Mouse (Mus musculus) liver, embryonic 15.5 days (tissue): ENCODE data around the gene Mrpl23. TPM values are rescaled to one million over a fixed set of nuclear protein-coding genes. Genes with fewer than 3 reads are reported as not detected.
A peak's percentile ranks its signal among the peaks of the same experiment; 100 is the strongest.

Experiments
- ATAC-seq: fragments of 200-750 bp; cut with Nextera tagmentation; 2 replicates; pipeline ENCODE4 v1.8.0; 2017; ENCODE audit warnings: moderate number of reproducible peaks, mild to moderate bottlenecking, moderate library complexity; ENCODE audit not compliant: insufficient read depth
- H3K27ac ChIP-seq: fragments of 300-500 bp; sonication (generic); replicated peaks from 2 replicates; pipeline ENCODE4 v1.5.1; 2015; ENCODE audit warnings: mild to moderate bottlenecking, inconsistent platforms
- H3K27me3 ChIP-seq: fragments of 300-500 bp; sonication (generic); 2 replicates; pipeline ENCODE4 v1.6.1; 2015; ENCODE audit warnings: mild to moderate bottlenecking, inconsistent platforms
- H3K36me3 ChIP-seq: fragments of 300-500 bp; sonication (generic); replicated peaks from 2 replicates; pipeline ENCODE4 v1.6.1; 2015; ENCODE audit warnings: moderate library complexity, mild to moderate bottlenecking, inconsistent platforms
- H3K4me1 ChIP-seq: fragments of 300-500 bp; sonication (generic); replicated peaks from 2 replicates; pipeline ENCODE4 v1.6.1; 2015; ENCODE audit warnings: inconsistent platforms
- H3K4me2 ChIP-seq: fragments of 300-500 bp; sonication (generic); 2 replicates; pipeline ENCODE4 v1.6.1; 2015; ENCODE audit warnings: moderate library complexity, mild to moderate bottlenecking, inconsistent platforms
- H3K4me3 ChIP-seq: fragments of 300-500 bp; sonication (generic); replicated peaks from 2 replicates; pipeline ENCODE4 v1.5.1; 2015; ENCODE audit warnings: mild to moderate bottlenecking, inconsistent platforms
- H3K9ac ChIP-seq: fragments of 300-500 bp; sonication (generic); 2 replicates; pipeline ENCODE4 v1.6.1; 2015; ENCODE audit warnings: moderate library complexity, mild to moderate bottlenecking, inconsistent platforms
- H3K9me3 ChIP-seq: fragments of 300-500 bp; sonication (generic); replicated peaks from 2 replicates; pipeline ENCODE4 v1.6.1; 2016; ENCODE audit warnings: inconsistent platforms
- WGBS: fragments of 180-500 bp; shearing (Covaris S2); methylation state at CpG from one replicate; pipeline ENCODE4 v1.1.7; 2015; ENCODE audit warnings: mixed read lengths; ENCODE audit not compliant: insufficient replicate concordance; 5-methylcytosine and 5-hydroxymethylcytosine counted together
- polyA plus RNA-seq: library from polyadenylated mRNA; unstranded; fragments of >200 nt; fragmentation: Nextera tagmentation; extraction: Ambion mirVana; gene quantifications from 2 replicates; pipeline ENCODE4 v1.2.1, GENCODE M21; 2015

Gene Mrpl23
- polyA plus RNA-seq, 1 experiment from 2014 or later: 11.9 TPM

GRCm38 (mm10) chr7:142520331-142520730 is 12.2 kb upstream of the Mrpl23 start:
- H3K4me3 ChIP-seq: no peak overlapping the region
- no peaks in the 10 kb centered on the region for H3K9me3 ChIP-seq
- no peak overlapping the region for H3K9ac ChIP-seq
- no peak overlapping the region for H3K27ac ChIP-seq
- no peak for ATAC-seq
- H3K27me3 ChIP-seq: peaks cover 3% of the 10 kb centered on the region; the same call in 1 of the 2 replicates
- H3K36me3 ChIP-seq: no peaks in the 10 kb centered on the region
- H3K4me2 ChIP-seq: no peak overlapping the region
- peaks cover 21% of the 10 kb centered on the region for H3K4me1 ChIP-seq
- WGBS: 68% methylated on average over 4 of the region's 4 CpGs

GRCm38 (mm10) chr7:142522352-142522751 is 10.1 kb upstream of the Mrpl23 start:
- H3K9ac ChIP-seq: no peak overlapping the region
- peaks cover 3% of the 10 kb centered on the region; the same call in 1 of the 2 replicates for H3K27me3 ChIP-seq
- H3K4me3 ChIP-seq: no peak overlapping the region
- no peaks in the 10 kb centered on the region for H3K36me3 ChIP-seq
- WGBS: 22% methylated on average over 4 of the region's 4 CpGs
- peaks cover 34% of the 10 kb centered on the region for H3K4me1 ChIP-seq
- ATAC-seq: no peak
- no peak overlapping the region for H3K27ac ChIP-seq
- no peak overlapping the region for H3K4me2 ChIP-seq
- H3K9me3 ChIP-seq: no peaks in the 10 kb centered on the region

DNA sequence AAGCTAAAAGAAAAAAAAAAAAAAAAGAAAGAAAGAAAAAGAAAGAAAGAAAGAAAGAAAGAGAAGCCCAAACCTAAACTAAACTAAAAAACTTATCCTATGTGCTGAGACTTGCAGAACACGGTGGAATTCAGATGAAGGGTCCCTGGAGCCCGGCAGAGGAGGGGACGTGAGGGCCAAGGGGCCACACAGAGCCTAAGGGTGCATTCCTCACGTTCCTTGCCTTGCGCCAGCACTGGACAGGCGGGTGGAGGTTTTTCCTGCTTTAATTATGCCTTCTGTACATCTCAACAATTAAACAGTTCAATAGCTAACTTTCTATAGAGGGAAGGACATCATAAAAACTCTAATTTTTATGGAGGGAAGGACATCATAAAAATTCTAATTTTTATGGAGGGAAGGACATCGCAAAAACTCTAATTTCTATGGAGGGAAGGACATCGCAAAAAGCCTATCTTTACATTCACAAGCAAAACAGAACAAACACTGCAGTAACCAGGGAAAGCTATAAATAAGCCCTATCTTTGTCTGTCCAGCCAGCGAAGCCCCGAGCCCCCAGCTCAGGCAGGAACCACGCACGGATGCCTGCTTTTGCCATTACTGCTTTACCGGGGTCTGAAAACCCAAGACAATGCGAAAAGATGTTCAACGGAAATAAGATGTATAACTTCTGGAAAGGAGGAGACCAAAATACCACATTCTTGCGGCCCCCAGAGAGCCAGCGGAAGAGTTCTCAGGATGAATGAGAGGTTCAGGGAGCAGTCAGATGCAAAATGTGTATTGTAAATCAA is 9.1 kb upstream of the Mrpl23 start:
- Histone ChIP-seq H3K27ac (peak overlapping the region; percentile 38; the same call in 1 of the 2 replicates), H3K9ac (no peak overlapping the region), H3K4me1 (peaks cover 36% of the 10 kb centered on the region), H3K36me3 (no peaks in the 10 kb centered on the region), H3K9me3 (no peaks in the 10 kb centered on the region), H3K4me3 (no peak overlapping the region), H3K27me3 (peaks cover 3% of the 10 kb centered on the region; the same call in 1 of the 2 replicates), H3K4me2 (no peak overlapping the region)
- 39% methylated on average over 17 of the region's 17 CpGs for WGBS
- ATAC-seq: no peak

DNA sequence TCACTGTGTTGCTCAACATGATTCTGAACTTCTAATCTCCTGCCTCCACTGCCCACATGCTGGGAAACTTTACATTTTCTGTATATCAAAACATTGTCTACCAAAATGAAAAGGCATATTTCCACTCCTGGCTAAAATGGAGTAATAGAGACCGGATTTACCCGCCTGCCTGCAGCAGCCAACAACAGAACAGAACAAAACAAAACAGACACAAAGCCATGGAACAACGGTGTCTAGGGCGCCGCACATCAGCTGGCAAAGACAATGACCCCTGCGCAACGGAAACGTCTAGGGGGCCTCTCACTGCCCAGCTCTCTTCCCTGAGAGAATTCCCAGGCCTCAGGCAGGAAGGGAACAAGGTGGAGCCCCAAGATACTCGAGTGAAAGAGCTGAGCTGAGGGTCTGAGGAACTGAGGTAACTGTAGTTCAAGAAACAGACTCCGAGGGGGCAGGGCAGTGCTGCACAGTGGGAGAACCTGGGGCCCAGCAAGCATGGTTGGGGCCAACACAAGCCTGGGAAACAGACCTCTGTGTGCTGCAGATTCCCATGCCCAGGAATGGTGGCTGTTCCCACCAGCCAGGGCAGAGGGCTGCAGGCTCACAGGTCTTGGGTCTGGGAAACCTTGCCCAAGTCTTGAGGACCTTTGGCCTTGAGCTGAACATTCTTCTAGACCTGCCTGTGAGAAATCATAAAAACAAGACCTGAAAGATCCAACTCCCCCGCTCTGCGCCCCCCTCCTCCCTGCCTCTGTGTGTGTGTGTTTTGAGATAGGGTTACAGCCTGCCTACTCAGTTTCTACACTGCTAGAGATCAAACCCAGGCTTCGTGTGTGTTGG is 6.9 kb upstream of the Mrpl23 start:
- Histone ChIP-seq H3K27ac (peak overlapping the region; percentile 48; the same call in 1 of the 2 replicates), H3K4me1 (peaks cover 47% of the 10 kb centered on the region), H3K4me2 (no peak overlapping the region)

DNA sequence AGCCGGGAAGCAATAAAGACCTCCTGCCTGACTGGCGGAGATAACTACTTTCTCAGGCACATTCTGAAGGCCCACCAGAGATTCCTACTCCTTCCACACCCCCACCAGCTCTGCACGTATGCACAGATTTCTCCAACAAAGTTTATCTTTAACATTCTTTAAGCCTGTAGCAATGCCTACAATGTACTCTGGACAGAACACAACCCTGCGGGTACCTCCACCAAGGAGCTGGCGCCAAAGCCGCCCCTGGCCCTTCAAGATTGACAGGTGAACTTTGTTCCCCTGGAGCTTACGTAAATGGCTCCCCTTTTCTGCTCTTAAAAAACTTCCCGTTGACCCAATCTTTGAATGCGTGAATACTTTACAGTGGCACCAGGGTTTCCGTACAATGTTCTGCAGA is 3.1 kb upstream of the Mrpl23 start:
- Histone ChIP-seq H3K36me3 (no peaks in the 10 kb centered on the region), H3K4me3 (no peak overlapping the region), H3K27ac (no peak overlapping the region), H3K9ac (no peak overlapping the region), H3K4me1 (peaks cover 59% of the 10 kb centered on the region), H3K9me3 (no peaks in the 10 kb centered on the region), H3K4me2 (no peak overlapping the region), H3K27me3 (peaks cover 23% of the 10 kb centered on the region)
- no peak for ATAC-seq
- 34% methylated on average over 10 of the region's 10 CpGs for WGBS

More for the DNA sequence above, 6.9 kb upstream of the Mrpl23 start:
- Histone ChIP-seq H3K9ac (no peak overlapping the region), H3K27me3 (peaks cover 4% of the 10 kb centered on the region), H3K9me3 (no peaks in the 10 kb centered on the region), H3K36me3 (no peaks in the 10 kb centered on the region), H3K4me3 (no peak overlapping the region)
- ATAC-seq: peak; percentile 59
- WGBS: 23% methylated on average over 13 of the region's 13 CpGs

- 0 out of 2 replicates have a peak, but pooled peaks cover 3% of the 10 kb centered on the region for H3K36me3 ChIP-seq
- ATAC-seq: no peak
- no peak overlapping the region for H3K9ac ChIP-seq
- H3K4me3 ChIP-seq: no peak overlapping the region
- peak overlapping the region; percentile 87; the same call in 1 of the 2 replicates for H3K4me2 ChIP-seq
- WGBS: 62% methylated on average over 4 of the region's 4 CpGs
- H3K9me3 ChIP-seq: no peaks in the 10 kb centered on the region
- peaks cover 57% of the 10 kb centered on the region for H3K4me1 ChIP-seq
- H3K27ac ChIP-seq: no peak overlapping the region
- H3K27me3 ChIP-seq: peaks cover 23% of the 10 kb centered on the region
Measured at GRCm38 (mm10) chr7:142531973-142532521, 439 bp upstream of the Mrpl23 start.

DNA sequence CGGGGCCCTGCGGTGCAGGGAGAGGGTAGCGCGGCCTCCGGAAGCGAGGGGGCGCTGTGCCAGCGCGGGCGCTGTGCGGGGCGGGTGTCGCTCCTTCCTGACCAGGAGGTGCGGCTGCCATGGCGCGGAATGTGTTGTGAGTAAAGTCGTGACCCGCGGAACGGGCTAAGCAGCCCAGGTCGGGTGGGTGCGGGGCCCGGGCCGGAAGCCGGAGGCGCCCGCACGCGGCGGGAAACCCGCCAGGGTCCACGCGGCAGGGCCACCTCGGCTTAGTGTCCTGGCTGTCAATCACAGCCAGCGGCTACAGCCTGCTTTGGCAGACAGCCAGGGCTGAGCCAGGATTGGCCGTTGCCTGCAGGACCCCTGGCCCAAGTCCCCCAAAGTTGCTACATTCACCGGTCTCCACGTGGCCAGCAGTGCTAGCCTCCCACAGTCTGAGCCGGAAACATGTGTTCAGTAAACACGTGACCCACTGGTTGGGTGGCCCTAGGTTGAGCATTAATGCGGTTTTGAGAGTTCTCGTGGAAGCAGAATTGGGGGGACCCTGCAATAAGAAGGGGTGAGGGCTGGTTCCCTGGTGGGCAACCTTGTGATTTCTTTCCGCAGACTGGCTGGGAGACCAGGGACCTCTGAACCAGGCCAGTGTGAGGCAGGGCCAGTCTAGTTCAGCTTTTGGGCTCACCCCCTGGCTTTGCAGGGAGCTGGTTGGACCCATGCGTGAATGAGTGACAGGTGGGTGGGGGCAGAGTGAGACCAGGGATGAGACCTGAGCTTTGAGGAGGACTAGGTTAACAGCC is 771 bp downstream of the Mrpl23 start:
- Histone ChIP-seq H3K36me3 (0 out of 2 replicates have a peak, but pooled peaks cover 3% of the 10 kb centered on the region), H3K4me2 (peak overlapping the region; percentile 87), H3K27ac (peak overlapping the region; percentile 89), H3K4me1 (peaks cover 59% of the 10 kb centered on the region), H3K9me3 (no peaks in the 10 kb centered on the region), H3K9ac (peak overlapping the region; percentile 80), H3K4me3 (peak overlapping the region; percentile 82), H3K27me3 (peaks cover 23% of the 10 kb centered on the region)
- peak; percentile 75 for ATAC-seq
- under 1% methylated on average over 44 of the region's 44 CpGs for WGBS

- 64% methylated on average over 4 of the region's 4 CpGs for WGBS
- Histone ChIP-seq H3K4me2 (no peak overlapping the region), H3K9ac (0 out of 2 replicates have a peak overlapping the region, but pooled peaks have one; percentile 1), H3K9me3 (no peaks in the 10 kb centered on the region), H3K27me3 (peaks cover 23% of the 10 kb centered on the region), H3K36me3 (0 out of 2 replicates have a peak, but pooled peaks cover 3% of the 10 kb centered on the region), H3K4me3 (no peak overlapping the region), H3K27ac (peak overlapping the region; percentile 89), H3K4me1 (peaks cover 60% of the 10 kb centered on the region)
- ATAC-seq: no peak
Measured at GRCm38 (mm10) chr7:142535116-142535515, 2.6 kb downstream of the Mrpl23 start.

GRCm38 (mm10) chr7:142535832-142536231 is 3.3 kb downstream of the Mrpl23 start:
- Histone ChIP-seq H3K9ac (no peak overlapping the region), H3K4me1 (peaks cover 60% of the 10 kb centered on the region), H3K9me3 (no peaks in the 10 kb centered on the region), H3K36me3 (peaks cover 4% of the 10 kb centered on the region; the same call in 1 of the 2 replicates), H3K27me3 (peaks cover 19% of the 10 kb centered on the region), H3K4me3 (no peak overlapping the region), H3K27ac (peak overlapping the region; percentile 89), H3K4me2 (no peak overlapping the region)
- peak; percentile 6; the same call in 1 of the 2 replicates for ATAC-seq
- WGBS: 72% methylated on average over 5 of the region's 5 CpGs

- H3K9ac ChIP-seq: no peak overlapping the region
- peaks cover 60% of the 10 kb centered on the region for H3K4me1 ChIP-seq
- H3K36me3 ChIP-seq: peaks cover 9% of the 10 kb centered on the region; the same call in 1 of the 2 replicates
- WGBS: 76% methylated on average over 5 of the region's 5 CpGs
- H3K27ac ChIP-seq: peak overlapping the region; percentile 68
- peaks cover 6% of the 10 kb centered on the region; the same call in 1 of the 2 replicates for H3K27me3 ChIP-seq
- no peaks in the 10 kb centered on the region for H3K9me3 ChIP-seq
- no peak overlapping the region for H3K4me3 ChIP-seq
- H3K4me2 ChIP-seq: no peak overlapping the region
- ATAC-seq: no peak
Measured at GRCm38 (mm10) chr7:142537181-142537580, 4.7 kb downstream of the Mrpl23 start.
